Mouse (Mus musculus) small intestine, adult 2 months (tissue): ENCODE measurements around the gene Ran. TPM values are rescaled to one million over a fixed set of nuclear protein-coding genes. Genes with fewer than 3 reads are reported as not detected.

Source experiments
- H3K27ac ChIP-seq: fragments of 200-500 bp; 2 replicates; pipeline ENCODE4 v1.5.1; 2012; ENCODE audit warnings: low read depth, low read length, control low read depth, inconsistent platforms; ENCODE audit not compliant: insufficient read depth
- H3K27me3 ChIP-seq: fragments of 200-500 bp; 2 replicates; pipeline ENCODE4 v1.6.1; 2012; ENCODE audit warnings: mild to moderate bottlenecking, moderate library complexity, low read length, inconsistent platforms; ENCODE audit not compliant: control insufficient read depth, insufficient read depth
- H3K36me3 ChIP-seq: fragments of 200-500 bp; 2 replicates; pipeline ENCODE4 v1.6.1; 2012; ENCODE audit warnings: mild to moderate bottlenecking, low read length, control low read depth, inconsistent platforms; ENCODE audit not compliant: control insufficient read depth, insufficient read depth
- H3K4me1 ChIP-seq: fragments of 200-500 bp; 2 replicates; pipeline ENCODE4 v1.6.1; 2012; ENCODE audit warnings: low read length, inconsistent platforms, mixed read lengths; ENCODE audit not compliant: control insufficient read depth, insufficient read depth, insufficient read length
- H3K4me3 ChIP-seq: fragments of 200-500 bp; 2 replicates; pipeline ENCODE4 v1.5.1; 2012; ENCODE audit warnings: low read depth, mild to moderate bottlenecking, control low read depth, inconsistent platforms, low read length, moderate library complexity
- CTCF ChIP-seq: fragments of 200-500 bp; IDR thresholded peaks from 2 replicates; pipeline ENCODE4 v1.5.1; 2012; ENCODE audit warnings: low read depth, mild to moderate bottlenecking, control low read depth, inconsistent platforms, low read length, moderate library complexity, mixed read lengths; ENCODE audit not compliant: insufficient replicate concordance, insufficient read length; ENCODE audit errors: extremely low read depth
- POLR2A ChIP-seq: fragments of 200-500 bp; IDR thresholded peaks from 2 replicates; pipeline ENCODE4 v1.6.1; 2012; ENCODE audit warnings: low read depth, mild to moderate bottlenecking, control low read depth, inconsistent platforms, low read length, moderate library complexity
- WGBS: fragments of 180-500 bp; shearing (Covaris S2); methylation state at CpG from one replicate; pipeline ENCODE4 v1.1.7; 2018; 5-methylcytosine and 5-hydroxymethylcytosine counted together
- polyA plus RNA-seq: library from polyadenylated mRNA; depleted of rRNA; stranded (reverse); fragments of >200 nt; gene quantifications from 2 replicates; pipeline ENCODE4 v1.2.3, GENCODE M21; 2012

Gene Ran
- polyA plus RNA-seq, 1 experiment = 38.4 TPM

DNA sequence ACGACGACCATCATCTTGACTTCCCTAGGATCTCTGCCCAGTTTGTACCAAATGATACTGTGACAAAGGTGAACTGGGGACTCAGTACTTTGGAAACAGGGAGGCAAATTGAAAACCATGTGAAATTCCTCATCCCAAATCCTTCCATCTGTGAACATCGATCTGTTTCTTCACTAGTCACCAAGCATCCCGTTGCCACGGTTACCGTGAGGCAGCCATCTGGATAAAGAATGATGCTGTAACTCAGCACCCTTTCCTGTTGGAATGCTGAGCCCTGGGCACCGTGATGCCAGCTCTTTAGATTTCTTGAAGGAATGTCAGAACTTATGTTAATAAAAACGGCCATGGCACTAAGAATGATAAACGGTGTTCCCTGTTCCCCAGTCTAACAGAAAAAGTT, 29.5 kb downstream of the Ran start:
- WGBS = 81% methylated on average over 9 of the region's 9 CpGs
- H3K27ac ChIP-seq = no peak overlapping the region
- H3K36me3 ChIP-seq = no peaks in the 10 kb centered on the region
- TF ChIP-seq CTCF (no peak), POLR2A (no peak)
- H3K4me1 ChIP-seq = no peaks in the 10 kb centered on the region
- no peaks in the 10 kb centered on the region for H3K27me3 ChIP-seq
- H3K4me3 ChIP-seq = no peak overlapping the region

DNA sequence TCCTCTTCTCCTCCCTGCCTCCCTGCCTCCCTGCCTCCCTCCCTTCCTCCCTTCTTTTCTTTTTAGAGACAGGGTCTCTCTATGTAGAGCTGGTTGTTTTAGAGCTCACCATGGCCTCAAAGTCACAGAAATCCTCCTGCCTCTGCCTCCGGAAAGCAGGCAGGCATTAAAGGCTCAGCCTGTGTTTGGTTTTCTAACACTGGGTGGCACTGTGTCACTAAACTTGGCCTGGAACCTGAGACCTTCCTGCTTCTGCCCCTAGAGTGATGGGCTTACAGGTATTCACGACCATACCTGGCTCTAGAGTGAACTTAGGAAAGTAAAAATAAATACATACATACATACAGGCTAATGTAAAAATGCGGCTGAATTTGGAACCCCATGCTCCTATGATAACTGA, 32.0 kb downstream of the Ran start:
- WGBS = 70% methylated on average over 3 of the region's 3 CpGs
- TF ChIP-seq POLR2A = no peak
- TF ChIP-seq CTCF = no peak
- Histone ChIP-seq H3K36me3 (no peaks in the 10 kb centered on the region), H3K4me3 (no peak overlapping the region), H3K27ac (no peak overlapping the region), H3K27me3 (no peaks in the 10 kb centered on the region), H3K4me1 (no peaks in the 10 kb centered on the region)

DNA sequence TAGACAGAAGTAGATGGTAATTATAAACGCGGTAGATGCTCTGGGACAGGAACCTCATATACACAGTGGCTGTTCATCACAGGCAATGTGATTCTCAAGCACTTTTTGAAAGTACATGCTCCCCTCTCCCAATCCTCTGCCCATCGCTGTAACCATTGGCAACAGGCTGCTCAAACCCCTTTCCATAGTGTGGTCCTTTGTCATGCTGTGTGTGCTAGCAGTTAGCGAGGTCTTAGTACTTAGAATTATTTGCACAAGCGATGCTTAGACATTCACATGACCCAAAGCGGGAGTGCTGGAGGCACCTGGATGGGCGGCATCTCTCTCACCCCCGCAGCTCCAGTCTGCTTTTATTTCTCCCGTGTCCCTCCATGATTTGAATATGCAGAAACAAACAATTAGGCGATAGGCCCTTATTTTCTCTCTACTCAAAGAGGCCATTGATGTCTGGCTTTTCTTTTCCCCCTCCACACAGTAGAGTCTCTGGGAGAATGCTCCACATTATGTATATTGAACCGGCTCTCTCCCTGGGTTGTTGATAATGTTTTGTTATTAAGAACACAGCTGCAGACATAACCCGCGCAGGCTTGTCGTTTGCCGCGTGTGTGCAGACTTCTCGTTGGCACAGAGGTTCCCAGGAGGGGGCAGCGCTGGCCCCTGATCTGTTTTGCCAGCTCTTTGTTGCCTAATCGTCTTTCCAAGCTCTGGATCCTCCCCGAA, 32.9 kb downstream of the Ran start:
- no peak for TF ChIP-seq POLR2A
- no peak for TF ChIP-seq CTCF
- H3K27ac ChIP-seq = no peak overlapping the region
- 32% methylated on average over 20 of the region's 20 CpGs for WGBS
- no peak overlapping the region for H3K4me3 ChIP-seq
- H3K36me3 ChIP-seq = no peaks in the 10 kb centered on the region
- no peaks in the 10 kb centered on the region for H3K4me1 ChIP-seq
- H3K27me3 ChIP-seq = no peaks in the 10 kb centered on the region

DNA sequence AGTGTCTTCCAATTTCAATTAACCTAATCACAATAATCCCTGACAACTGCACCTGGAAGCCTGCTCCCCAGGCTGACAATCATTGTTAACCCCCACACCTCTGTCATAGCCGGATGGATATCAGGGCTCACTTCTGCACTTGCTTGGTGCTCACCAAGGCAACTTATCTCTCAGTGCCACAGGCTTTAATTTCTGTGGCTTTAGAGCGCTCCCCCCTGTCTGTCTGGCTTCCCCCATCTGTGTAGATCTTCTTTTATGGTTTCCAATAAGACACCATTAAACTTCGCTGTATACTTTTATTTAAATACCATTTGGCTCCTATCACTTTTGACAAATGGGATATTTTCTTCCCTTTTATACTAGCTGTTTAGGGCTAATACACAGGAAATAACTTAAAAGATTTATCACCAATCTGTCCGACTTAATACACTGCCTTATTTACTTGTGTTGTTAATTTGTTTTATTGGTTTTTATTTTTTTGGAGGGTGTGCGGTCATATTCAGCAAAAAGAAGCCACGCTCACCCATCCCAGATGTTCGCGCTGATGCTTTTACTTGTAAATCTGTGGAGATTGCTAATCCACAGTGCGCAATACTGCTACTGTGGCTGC, 34.9 kb downstream of the Ran start:
- 72% methylated on average over 9 of the region's 9 CpGs for WGBS
- Histone ChIP-seq H3K36me3 (no peaks in the 10 kb centered on the region), H3K27me3 (no peaks in the 10 kb centered on the region)

DNA sequence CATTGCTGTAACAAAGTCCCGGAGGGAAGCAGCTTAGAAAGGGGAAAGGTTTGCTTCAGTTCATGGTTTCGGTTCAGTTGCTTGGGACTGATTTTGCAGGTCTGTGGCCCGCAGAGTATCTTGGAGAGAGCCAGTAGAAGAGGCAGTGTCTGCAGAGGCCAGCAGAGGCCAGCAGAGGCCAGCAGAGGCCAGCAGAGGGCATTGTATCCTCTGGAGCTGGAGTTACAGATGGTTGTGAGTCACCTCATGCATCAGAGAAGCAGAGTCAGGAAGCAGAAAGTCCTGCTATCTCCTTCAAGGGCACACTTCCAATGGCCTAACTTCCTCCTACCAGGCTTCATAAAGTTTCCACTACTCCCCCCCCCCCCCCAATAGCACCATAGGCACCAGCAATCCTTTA, 39.2 kb downstream of the Ran start:
- H3K4me1 ChIP-seq = no peaks in the 10 kb centered on the region
- 78% methylated on average over 3 of the region's 3 CpGs for WGBS
- no peaks in the 10 kb centered on the region for H3K36me3 ChIP-seq
- H3K27ac ChIP-seq = no peak overlapping the region
- H3K4me3 ChIP-seq = no peak overlapping the region
- TF ChIP-seq POLR2A (no peak), CTCF (peak; percentile 30; the same call in 1 of the 2 replicates)
- no peaks in the 10 kb centered on the region for H3K27me3 ChIP-seq

More for the DNA sequence above, 34.9 kb downstream of the Ran start:
- TF ChIP-seq CTCF (no peak), POLR2A (no peak)
- Histone ChIP-seq H3K4me3 (no peak overlapping the region), H3K27ac (no peak overlapping the region), H3K4me1 (no peaks in the 10 kb centered on the region)

DNA sequence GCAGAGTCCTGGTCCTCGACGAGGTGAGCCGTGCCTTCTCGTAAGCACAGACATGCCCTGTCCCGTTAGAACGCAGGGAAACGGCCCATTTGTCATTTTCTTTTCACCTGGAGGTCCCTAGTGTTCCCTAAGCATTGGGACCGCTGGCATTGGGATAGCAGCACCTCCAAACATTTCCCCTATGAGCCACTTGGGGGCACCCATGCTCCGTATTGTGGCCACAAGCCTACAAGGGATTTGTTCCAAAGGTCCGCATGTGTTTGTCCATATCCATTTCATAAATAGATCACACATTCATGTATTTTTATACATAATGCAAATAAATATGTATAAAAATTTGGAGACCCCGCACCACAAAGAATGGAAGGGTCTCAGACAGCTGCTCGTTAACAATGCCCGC, 41.7 kb downstream of the Ran start:
- WGBS = 21% methylated on average over 13 of the region's 13 CpGs
- H3K36me3 ChIP-seq = no peaks in the 10 kb centered on the region
- H3K27ac ChIP-seq = no peak overlapping the region
- TF ChIP-seq CTCF = peak; percentile 78; the same call in 1 of the 2 replicates
- no peak for TF ChIP-seq POLR2A
- H3K4me1 ChIP-seq = peaks cover 7% of the 10 kb centered on the region
- H3K27me3 ChIP-seq = no peaks in the 10 kb centered on the region
- no peak overlapping the region for H3K4me3 ChIP-seq

DNA sequence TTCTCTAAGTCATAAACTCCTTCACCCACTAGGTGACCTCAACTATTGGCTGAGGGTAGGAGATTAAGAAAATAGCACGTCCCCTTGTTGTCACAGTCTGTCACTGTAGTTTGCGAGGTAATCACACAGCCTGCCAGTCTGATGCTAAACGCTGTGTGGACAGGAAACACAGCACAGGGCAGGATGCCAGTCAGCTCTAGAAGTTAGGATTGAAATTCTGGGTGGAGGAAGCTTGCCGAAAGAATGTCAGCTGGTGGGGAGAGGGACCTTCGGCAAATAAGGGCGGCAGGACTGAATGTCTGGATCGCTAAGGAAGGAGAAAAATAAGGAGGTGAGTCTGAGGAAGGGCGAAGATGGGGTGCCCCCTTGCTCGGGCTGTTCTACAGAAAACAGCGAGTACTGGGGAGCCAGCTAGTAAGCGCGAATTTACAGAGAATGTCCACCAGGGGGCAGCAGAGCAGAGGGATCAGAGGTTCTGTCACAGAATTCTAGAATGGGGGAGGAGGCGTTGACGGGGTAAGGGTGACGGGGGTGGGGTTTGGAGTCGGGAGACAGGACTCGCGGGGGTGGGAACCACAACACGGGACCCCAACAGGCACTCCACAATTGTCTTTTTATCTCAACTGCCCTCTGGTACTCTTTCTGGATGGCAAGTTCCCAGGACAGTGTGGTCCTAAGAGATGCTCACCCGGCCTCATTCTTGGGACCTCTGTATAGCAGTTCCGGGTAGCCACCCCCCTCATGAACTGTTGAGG, 43.3 kb downstream of the Ran start:
- no peaks in the 10 kb centered on the region for H3K27me3 ChIP-seq
- 0 out of 2 replicates have a peak overlapping the region, but pooled peaks have one; percentile 17 for H3K4me3 ChIP-seq
- H3K4me1 ChIP-seq = peaks cover 7% of the 10 kb centered on the region
- no peak overlapping the region for H3K27ac ChIP-seq
- 4% methylated on average over 21 of the region's 21 CpGs for WGBS
- no peaks in the 10 kb centered on the region for H3K36me3 ChIP-seq
- TF ChIP-seq POLR2A (0 out of 2 replicates have a peak, but pooled peaks have one; percentile 9), CTCF (peak; percentile 86; the same call in 1 of the 2 replicates)
